7 mouse cellular contexts compared by ENCODE assay signal in the genomic region with DNA sequence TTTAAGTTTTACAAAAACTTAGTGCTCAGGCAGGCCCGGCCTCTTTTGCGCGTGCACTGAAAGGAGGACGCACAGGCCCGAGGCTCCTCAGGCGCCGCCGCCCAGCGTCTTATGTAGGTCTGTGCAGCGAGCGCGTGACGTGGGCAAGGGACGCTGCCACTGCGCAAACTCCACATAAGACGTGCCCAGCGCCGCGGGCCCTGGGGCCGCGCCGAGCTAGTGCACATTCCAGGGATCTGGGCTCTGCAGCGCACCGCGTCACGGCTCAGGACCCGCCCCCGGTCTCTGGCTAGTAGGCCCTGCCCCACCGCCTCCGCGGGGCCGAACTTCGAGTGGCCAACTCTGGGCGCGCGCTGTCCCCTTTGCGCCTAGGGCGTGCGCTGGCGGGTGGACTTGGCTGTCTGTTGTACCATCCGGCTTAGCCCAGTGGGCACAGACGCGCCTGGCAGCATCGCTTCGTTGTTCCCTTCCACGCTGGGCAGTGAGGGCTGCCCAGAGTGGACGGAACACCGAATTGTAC. TPM values are rescaled to one million over a fixed set of nuclear protein-coding genes. Genes with fewer than 3 reads are reported as not detected.
A peak's percentile ranks its signal among the peaks of the same experiment; 100 is the strongest.
DNase-seq lines count a peak whose midpoint lies in the region; ATAC-seq and TF ChIP-seq lines count a peak whose summit lies in the region.

No protein-coding gene starts in this region.

- peak; percentile 76 for TF ChIP-seq POLR2A in spleen, adult 2 months (IDR thresholded peaks at IDR 0.05; ENCODE audit: low read depth, low read length)

- peak overlapping the region; percentile 93 for H3K9ac ChIP-seq in embryonic facial prominence, embryonic 12.5 days
- H3K9ac ChIP-seq in limb, embryonic 12.5 days (replicated peaks) = peak overlapping the region; percentile 97
- peak overlapping the region; percentile 38 for H3K9ac ChIP-seq in midbrain, embryonic 15.5 days

- peak overlapping the region; percentile 54 for H3K4me3 ChIP-seq in embryonic facial prominence, embryonic 12.5 days
- H3K4me3 ChIP-seq in limb, embryonic 12.5 days (replicated peaks) = peak overlapping the region; percentile 91
- peak overlapping the region; percentile 60 for H3K4me3 ChIP-seq in midbrain, embryonic 15.5 days
- peak overlapping the region; percentile 68 for H3K4me3 ChIP-seq in spleen, adult 2 months (ENCODE audit: extremely low read depth, insufficient read depth, insufficient read length)

- TF ChIP-seq CTCF in spleen, adult 2 months (IDR thresholded peaks at IDR 0.05; ENCODE audit: extremely low read depth, insufficient read depth, insufficient read length, insufficient replicate concordance) = peak; percentile 46; the same call in 1 of the 2 replicates

- H3K36me3 ChIP-seq in embryonic facial prominence, embryonic 12.5 days = peaks cover 14% of the 10 kb centered on the region; the same call in 1 of the 2 replicates
- H3K36me3 ChIP-seq in limb, embryonic 12.5 days = peaks cover 21% of the 10 kb centered on the region
- no peaks in the 10 kb centered on the region for H3K36me3 ChIP-seq in midbrain, embryonic 15.5 days (replicated peaks)
- H3K36me3 ChIP-seq in spleen, adult 2 months (ENCODE audit: control insufficient read depth, insufficient read depth, low read length) = peaks cover 12% of the 10 kb centered on the region

- peak overlapping the region; percentile 81 for H3K4me2 ChIP-seq in embryonic facial prominence, embryonic 12.5 days (replicated peaks)
- peak overlapping the region; percentile 78 for H3K4me2 ChIP-seq in limb, embryonic 12.5 days
- H3K4me2 ChIP-seq in midbrain, embryonic 15.5 days = peak overlapping the region; percentile 91

- ATAC-seq in embryonic facial prominence, embryonic 12.5 days (ENCODE audit: insufficient number of reproducible peaks, insufficient read depth, low FRiP score, low TSS enrichment) = peak; percentile 92
- peak; percentile 89 for ATAC-seq in limb, embryonic 12.5 days (ENCODE audit: insufficient number of reproducible peaks, insufficient read depth, low FRiP score, low TSS enrichment, low read depth)
- ATAC-seq in midbrain, embryonic 15.5 days (replicated peaks) = peak; percentile 93

- H3K27ac ChIP-seq in embryonic facial prominence, embryonic 12.5 days = peak overlapping the region; percentile 100
- peak overlapping the region; percentile 98 for H3K27ac ChIP-seq in limb, embryonic 12.5 days
- H3K27ac ChIP-seq in midbrain, embryonic 15.5 days = peak overlapping the region; percentile 99
- H3K27ac ChIP-seq in spleen, adult 2 months (ENCODE audit: insufficient read depth, low read length) = peak overlapping the region; percentile 95

- no peaks in the 10 kb centered on the region for H3K9me3 ChIP-seq in embryonic facial prominence, embryonic 12.5 days
- no peaks in the 10 kb centered on the region for H3K9me3 ChIP-seq in limb, embryonic 12.5 days
- H3K9me3 ChIP-seq in midbrain, embryonic 15.5 days = no peaks in the 10 kb centered on the region

- DNase-seq in adrenal gland, postnatal 25 days = peak; percentile 99
- DNase-seq in heart, adult 11 months = peak; percentile 100
- DNase-seq in kidney, adult 18-20 months = peak; percentile 99
- DNase-seq in spleen, adult 2 months (ENCODE audit: low read depth in 1 of 2, low spot score in 2 of 2) = peak; percentile 94 to 96

- no peaks in the 10 kb centered on the region for H3K27me3 ChIP-seq in embryonic facial prominence, embryonic 12.5 days
- no peaks in the 10 kb centered on the region for H3K27me3 ChIP-seq in limb, embryonic 12.5 days
- no peaks in the 10 kb centered on the region for H3K27me3 ChIP-seq in midbrain, embryonic 15.5 days (replicated peaks)
- H3K27me3 ChIP-seq in spleen, adult 2 months (ENCODE audit: control insufficient read depth, insufficient read depth, low read length) = no peaks in the 10 kb centered on the region

- 1% methylated on average over 48 of the region's 48 CpGs for WGBS in embryonic facial prominence, embryonic 12.5 days
- WGBS in limb, embryonic 12.5 days = under 1% methylated on average over 48 of the region's 48 CpGs
- WGBS in midbrain, embryonic 15.5 days = under 1% methylated on average over 48 of the region's 48 CpGs
- under 1% methylated on average over 48 of the region's 48 CpGs for WGBS in spleen, adult 2 months

- peaks cover 47% of the 10 kb centered on the region for H3K4me1 ChIP-seq in embryonic facial prominence, embryonic 12.5 days
- peaks cover 50% of the 10 kb centered on the region for H3K4me1 ChIP-seq in limb, embryonic 12.5 days (replicated peaks)
- peaks cover 57% of the 10 kb centered on the region for H3K4me1 ChIP-seq in midbrain, embryonic 15.5 days
- peaks cover 14% of the 10 kb centered on the region; the same call in 1 of the 2 replicates for H3K4me1 ChIP-seq in spleen, adult 2 months (ENCODE audit: control insufficient read depth, insufficient read depth, insufficient read length)

RNA-seq across cellular contexts. Expression of a gene that starts 0.8 kb away (rescaled TPM):
- 81.3 and 82.6 TPM in 2 replicates for total RNA-seq in adrenal gland, postnatal 25 days (2021)
- 11.5 and 12.0 TPM in 2 replicates for polyA plus RNA-seq in embryonic facial prominence, embryonic 12.5 days (2016; fragmentation: Nextera tagmentation; extraction: Ambion mirVana)
- 9.3 and 11.0 TPM in 2 replicates for polyA plus RNA-seq in limb, embryonic 12.5 days (2016; fragmentation: Nextera tagmentation; extraction: Ambion mirVana)
- polyA plus RNA-seq in midbrain, embryonic 15.5 days (2015; fragmentation: Nextera tagmentation; extraction: Ambion mirVana) = 9.7 and 10.0 TPM in 2 replicates
- 49.6 and 83.0 TPM in 2 replicates for polyA plus RNA-seq in spleen, adult 2 months (2012; rRNA removed)

Comparison
In these comparisons a context has a peak if more than half of its experiments do, and no peak if none do; other contexts are left out.
1. Peak in every context shown above with its lines: DNase-seq, ATAC-seq, H3K4me3 ChIP-seq and H3K27ac ChIP-seq.
2. H3K9ac ChIP-seq: peak in every context shown above with its lines; median percentile 97 in limb, embryonic 12.5 days; 93 in embryonic facial prominence, embryonic 12.5 days; 38 in midbrain, embryonic 15.5 days.